Mouse (Mus musculus) right cerebral cortex, adult 2 months (tissue): ENCODE measurements around the gene Pigt.

Experiments
- DNase-seq, 2 experiments: peaks; one replicate each; pipeline ENCODE4 v3.0.0; 2021 to 2022; ENCODE audit warnings: low spot score in 2 of 2

The Pigt gene

GRCm38 (mm10) chr2:164496847-164497690 lies at the start of gene Pigt:
Gene Pigt, plus strand, starts transcription at chr2:164497520.
- DNase-seq: peak; percentile 89 to 90

- no peak for DNase-seq
Measured at GRCm38 (mm10) chr2:164448140-164448539, 49.2 kb upstream of the Pigt start.

- no peak for DNase-seq
Measured at GRCm38 (mm10) chr2:164448921-164449320, 48.4 kb upstream of the Pigt start.

- DNase-seq: no peak
Measured at GRCm38 (mm10) chr2:164449341-164450042, 47.8 kb upstream of the Pigt start.

GRCm38 (mm10) chr2:164452000-164452676 lies 45.2 kb upstream of the Pigt start:
- no peak for DNase-seq

GRCm38 (mm10) chr2:164453047-164453757 lies 44.1 kb upstream of the Pigt start:
- DNase-seq: no peak

- DNase-seq: no peak
Measured at GRCm38 (mm10) chr2:164453887-164454500, 43.3 kb upstream of the Pigt start.

- DNase-seq: peak; percentile 84 to 90
Measured at GRCm38 (mm10) chr2:164454846-164455245, 42.5 kb upstream of the Pigt start.

GRCm38 (mm10) chr2:164455421-164456190 lies 41.7 kb upstream of the Pigt start:
- no peak for DNase-seq

GRCm38 (mm10) chr2:164456413-164456812 lies 40.9 kb upstream of the Pigt start:
- no peak for DNase-seq

GRCm38 (mm10) chr2:164456864-164457300 lies 40.4 kb upstream of the Pigt start, which contains the start of gene Sys1:
Gene Sys1, plus strand, starts transcription at chr2:164456964.
- peak; percentile 41 to 46 for DNase-seq

GRCm38 (mm10) chr2:164457942-164458341 lies 39.4 kb upstream of the Pigt start:
- no peak for DNase-seq

GRCm38 (mm10) chr2:164458535-164458934 lies 38.8 kb upstream of the Pigt start:
- no peak for DNase-seq

- DNase-seq: peak; percentile 95 to 97
Measured at GRCm38 (mm10) chr2:164460745-164461551, 36.4 kb upstream of the Pigt start, which contains the start of gene Gm20458. Gene Gm20458, plus strand, starts transcription at chr2:164460967.

GRCm38 (mm10) chr2:164465161-164465560 lies 32.2 kb upstream of the Pigt start:
- DNase-seq: no peak

- no peak for DNase-seq
Measured at GRCm38 (mm10) chr2:164466787-164467186, 30.5 kb upstream of the Pigt start.

- peak; percentile 59 to 64 for DNase-seq
Measured at GRCm38 (mm10) chr2:164470254-164470653, 27.1 kb upstream of the Pigt start.

GRCm38 (mm10) chr2:164473624-164474023 lies 23.7 kb upstream of the Pigt start, which contains the start of gene Trp53tg5:
Gene Trp53tg5, minus strand, starts transcription at chr2:164473724.
- no peak for DNase-seq

- DNase-seq: no peak
Measured at GRCm38 (mm10) chr2:164485681-164486257, 11.6 kb upstream of the Pigt start, which contains the start of gene Dbndd2. Gene Dbndd2, plus strand, starts transcription at chr2:164486106.
